Mouse (Mus musculus) thymus, postnatal 4 days (tissue): ENCODE results near the gene Tnfrsf26.

ENCODE experiments used
- DNase-seq: peaks from one replicate; pipeline ENCODE4 v3.0.0; 2021

Gene Tnfrsf26

DNA sequence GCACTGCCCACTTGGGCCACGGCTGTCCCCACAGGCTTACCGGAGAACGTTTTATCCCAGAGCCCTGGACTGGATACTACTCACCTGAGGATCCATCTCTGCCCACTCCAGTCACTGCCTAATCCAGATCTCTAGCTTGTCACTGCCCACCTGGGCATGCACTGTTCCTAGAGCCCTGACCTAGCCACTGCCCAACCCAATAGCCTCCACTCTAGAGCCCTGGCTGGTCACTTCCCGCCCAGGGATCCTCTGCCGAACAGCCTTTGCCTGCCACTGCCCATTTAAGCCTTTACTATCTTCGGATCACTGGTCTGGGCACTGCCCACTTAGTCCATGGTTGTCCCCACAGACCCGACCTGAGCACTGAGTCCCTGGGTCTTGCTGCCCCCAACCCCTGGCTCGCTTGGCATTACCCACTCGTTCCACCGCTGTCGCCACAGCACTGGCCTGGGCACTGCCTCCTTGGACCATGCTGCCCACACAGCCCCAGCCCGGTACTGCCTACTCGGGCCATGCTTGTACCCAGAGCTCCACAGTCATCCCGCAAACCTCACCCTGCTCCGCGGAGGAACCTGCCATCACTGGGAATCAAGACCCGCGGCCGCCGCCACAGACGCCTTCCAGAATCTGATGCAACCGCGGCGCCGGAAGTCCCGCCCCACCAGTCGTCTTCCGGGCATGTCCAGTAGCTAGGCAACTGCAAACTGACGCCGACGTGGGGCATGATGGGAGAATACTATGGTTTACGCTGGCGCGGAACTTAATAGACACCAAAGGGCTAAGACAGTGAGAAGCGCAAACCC lies 28.9 kb downstream of the Tnfrsf26 start, which contains the start of gene Cars:
TSS of gene Cars (minus strand) at position 663 of the 803 bp plus-strand sequence.
- DNase-seq, result peak; percentile 96

- no peak for DNase-seq
Measured at GRCm38 (mm10) chr7:143594865-143595264, 33.7 kb downstream of the Tnfrsf26 start.

- DNase-seq, result no peak
Measured at GRCm38 (mm10) chr7:143592255-143592654, 36.3 kb downstream of the Tnfrsf26 start.

- no peak for DNase-seq
Measured at GRCm38 (mm10) chr7:143588006-143588405, 40.5 kb downstream of the Tnfrsf26 start.

- no peak for DNase-seq
Measured at GRCm38 (mm10) chr7:143587586-143587985, 40.9 kb downstream of the Tnfrsf26 start.

- peak; percentile 90 for DNase-seq
Measured at GRCm38 (mm10) chr7:143583956-143584355, 44.6 kb downstream of the Tnfrsf26 start.

DNA sequence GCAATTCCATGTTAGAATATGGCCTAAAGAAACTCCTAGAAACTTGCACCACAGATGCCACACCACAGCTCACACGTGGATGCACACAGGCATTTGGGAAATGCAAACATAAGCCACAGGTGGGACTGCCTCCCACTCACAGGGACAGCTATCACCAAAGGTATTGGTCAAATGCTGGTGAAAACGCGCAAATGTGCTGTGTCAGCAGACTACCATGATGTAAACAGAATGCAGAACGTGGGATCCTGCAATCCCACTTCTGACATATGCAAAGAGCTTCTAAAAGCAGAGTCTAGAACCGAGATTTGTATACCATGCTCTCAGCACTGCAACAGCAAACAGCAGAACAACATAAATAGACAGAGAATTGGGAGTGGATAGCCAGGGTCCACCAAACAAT lies 45.5 kb downstream of the Tnfrsf26 start:
- no peak for DNase-seq

DNA sequence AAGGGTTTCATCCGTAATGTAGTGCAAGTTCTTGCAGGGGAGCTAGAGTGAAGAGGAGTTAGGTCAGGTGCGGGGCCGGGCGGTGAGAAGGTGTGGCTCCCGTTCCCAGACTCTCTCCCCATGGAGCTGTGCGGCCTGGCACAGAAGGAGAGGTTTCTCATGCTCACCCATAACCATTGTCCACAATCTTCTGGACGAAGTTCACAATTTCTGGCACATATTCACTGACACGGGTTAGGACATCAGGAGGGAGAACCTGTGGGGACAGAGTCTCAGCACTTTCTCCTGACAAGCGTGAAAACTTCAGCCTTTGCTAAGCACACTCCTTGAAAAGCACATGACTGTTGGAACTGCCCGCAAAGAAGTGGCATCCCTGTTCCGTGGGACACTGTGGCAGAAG lies 52.8 kb downstream of the Tnfrsf26 start:
- no peak for DNase-seq

GRCm38 (mm10) chr7:143565648-143566039 lies 62.9 kb downstream of the Tnfrsf26 start:
- no peak for DNase-seq

- no peak for DNase-seq
Measured at GRCm38 (mm10) chr7:143565015-143565647, 63.4 kb downstream of the Tnfrsf26 start.

DNA sequence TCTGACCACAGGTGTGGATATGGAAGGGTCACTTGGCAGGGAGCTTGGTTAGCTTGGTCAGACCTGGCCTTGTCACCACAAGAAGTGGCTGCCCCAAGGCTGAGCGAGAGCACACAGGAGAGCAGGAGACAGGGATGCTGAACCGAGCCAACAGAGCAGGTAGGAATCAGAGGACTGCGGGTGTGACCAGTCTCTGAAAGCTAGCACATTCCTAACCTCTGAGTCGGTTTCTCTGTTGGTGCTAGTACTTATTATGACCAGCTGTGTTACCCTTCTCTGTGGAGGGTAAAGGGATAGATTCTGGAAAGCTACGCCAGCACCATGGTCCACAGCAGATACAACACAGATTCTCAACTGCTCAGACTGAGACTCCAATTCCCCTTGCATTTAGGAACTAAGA lies 64.7 kb downstream of the Tnfrsf26 start:
- no peak for DNase-seq
